Mouse (Mus musculus) lung, adult 10 weeks (tissue): Measurements from ENCODE around the gene Isyna1. TPM values are rescaled to one million over a fixed set of nuclear protein-coding genes. Genes with fewer than 3 reads are reported as not detected.

Experiments
- polyA plus RNA-seq: library from polyadenylated mRNA; stranded (reverse); fragments of 350-450 nt; fragmentation: Illumina TruSeq; extraction: RNeasy Lipid Tissue Mini Kit (QIAGEN cat#74804); gene quantifications from one replicate; pipeline ENCODE4 v1.2.3, GENCODE M21; 2014; ENCODE audit warnings: low read depth, low replicate concordance; ENCODE audit not compliant: insufficient read depth

Gene Isyna1
- 26.4 TPM for polyA plus RNA-seq

GRCm38 (mm10) chr8:70593961-70594609 is at the start of gene Isyna1:
Gene Isyna1, plus strand, starts transcription at chr8:70594373.

DNA sequence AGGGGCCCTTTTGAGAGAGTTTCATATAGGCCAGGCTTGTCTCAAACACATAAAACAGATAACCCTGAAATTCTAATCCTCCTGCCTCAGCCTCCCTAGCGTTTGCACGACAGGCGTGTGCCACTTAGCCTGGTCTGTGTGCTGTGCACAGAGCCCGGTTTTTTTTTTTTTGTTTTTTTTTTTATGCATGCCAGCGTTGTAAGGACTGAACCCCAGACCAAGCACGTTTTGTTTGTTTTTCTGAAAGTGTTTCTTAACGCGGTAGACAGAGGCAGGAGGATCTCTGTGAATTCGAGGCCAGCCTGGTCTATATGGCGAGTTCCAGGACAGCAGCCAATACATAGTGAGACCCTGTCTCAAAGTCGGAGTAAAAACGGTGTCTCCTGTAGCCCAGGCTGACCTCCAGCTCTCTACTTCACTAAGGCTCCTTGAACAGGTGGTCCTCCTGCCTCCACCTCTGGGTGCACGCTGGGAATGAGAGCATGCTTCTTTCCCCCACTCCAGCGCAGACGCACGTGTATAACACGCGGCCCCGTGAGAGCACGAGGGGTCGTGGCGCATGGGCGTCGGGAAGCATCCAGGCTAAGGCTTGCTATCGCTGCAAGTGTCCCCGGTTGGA is 14.7 kb downstream of the Isyna1 start, which contains the start of gene Ssbp4:
Ssbp4 (minus strand) TSS at position 124 of the 619 bp plus-strand sequence.

GRCm38 (mm10) chr8:70615894-70616293 is 21.7 kb downstream of the Isyna1 start, which contains the start of gene Lrrc25:
Gene Lrrc25, plus strand, starts transcription at chr8:70616155.

GRCm38 (mm10) chr8:70632346-70632892 is 38.2 kb downstream of the Isyna1 start, which contains the start of gene Gdf15:
Gene Gdf15, minus strand, starts transcription at chr8:70632456.

Other genes starting within 250 kb of the Isyna1 start
- gene Upf1, start 241.1 kb upstream of the Isyna1 start, polyA plus RNA-seq = 14.7 TPM
- gene Comp, start 220.8 kb upstream of the Isyna1 start, polyA plus RNA-seq = 0.21 TPM
- 3.0 TPM for gene Crtc1, start 154.8 kb upstream of the Isyna1 start, polyA plus RNA-seq
- 10.1 TPM for gene Klhl26, start 117.4 kb upstream of the Isyna1 start, polyA plus RNA-seq
- 7.8 TPM for gene Tmem59l, start 107.0 kb upstream of the Isyna1 start, polyA plus RNA-seq
- gene Crlf1, start 101.2 kb upstream of the Isyna1 start, polyA plus RNA-seq = 13.8 TPM
- 98.1 TPM for gene Rex1bd, start 87.6 kb upstream of the Isyna1 start, polyA plus RNA-seq
- 1,654 TPM for gene Uba52, start 83.6 kb upstream of the Isyna1 start, polyA plus RNA-seq
- 190 TPM for gene Fkbp8, start 66.6 kb upstream of the Isyna1 start, polyA plus RNA-seq
- 48.0 TPM for gene Kxd1, start 66.4 kb upstream of the Isyna1 start, polyA plus RNA-seq
- gene Ell, start 54.9 kb upstream of the Isyna1 start, polyA plus RNA-seq = 9.7 TPM
- 54.0 TPM for gene Ssbp4, start 14.5 kb downstream of the Isyna1 start, polyA plus RNA-seq
- gene Lrrc25, start 21.8 kb downstream of the Isyna1 start, polyA plus RNA-seq = 6.2 TPM
- 1.6 TPM for gene Gdf15, start 38.1 kb downstream of the Isyna1 start, polyA plus RNA-seq
- 17.7 TPM for gene Pgpep1, start 66.0 kb downstream of the Isyna1 start, polyA plus RNA-seq
- gene Lsm4, start 78.9 kb downstream of the Isyna1 start, polyA plus RNA-seq = 81.6 TPM
- gene Jund, start 104.6 kb downstream of the Isyna1 start, polyA plus RNA-seq = 145 TPM
- not detected for gene Iqcn, start 109.1 kb downstream of the Isyna1 start, polyA plus RNA-seq
- 0.66 TPM for gene Gm3336, start 124.2 kb downstream of the Isyna1 start, polyA plus RNA-seq
- 1.1 TPM for gene Pde4c, start 129.3 kb downstream of the Isyna1 start, polyA plus RNA-seq
- 18.7 TPM for gene Rab3a, start 160.3 kb downstream of the Isyna1 start, polyA plus RNA-seq
- gene Mpv17l2, start 166.6 kb downstream of the Isyna1 start, polyA plus RNA-seq = 36.9 TPM
- gene Pik3r2, start 182.3 kb downstream of the Isyna1 start, polyA plus RNA-seq = 14.8 TPM
- 9.9 TPM for gene Mast3, start 210.7 kb downstream of the Isyna1 start, polyA plus RNA-seq
- 0.71 TPM for gene Il12rb1, start 214.1 kb downstream of the Isyna1 start, polyA plus RNA-seq
- 10.2 TPM for gene Arrdc2, start 245.3 kb downstream of the Isyna1 start, polyA plus RNA-seq